Mouse (Mus musculus) MEL (cell line): Measurements from ENCODE around the gene Plekha8. TPM values are rescaled to one million over a fixed set of nuclear protein-coding genes. Genes with fewer than 3 reads are reported as not detected.

ENCODE experiments used
- DNase-seq: peaks from one replicate; pipeline ENCODE4 v3.0.0; 2011; ENCODE audit warnings: low read depth, low spot score
- H3K27ac ChIP-seq: 2 replicates; pipeline ENCODE4 v1.5.1; 2012; ENCODE audit warnings: low read depth, mild to moderate bottlenecking, control low read depth, low read length, moderate library complexity; ENCODE audit not compliant: control insufficient read depth
- H3K27me3 ChIP-seq, 2 experiments: fragments of 150-350 bp in 1 of 2; sonication (generic) in 1 of 2; 2 replicates each; pipeline ENCODE4 v1.6.1; 2012; ENCODE audit warnings: low read length in 2 of 2, mild to moderate bottlenecking in 2 of 2, improper control_type of control experiment in 1 of 2, moderate library complexity in 1 of 2; ENCODE audit not compliant: insufficient read depth in 2 of 2, control insufficient read depth in 1 of 2
- H3K36me3 ChIP-seq, 2 experiments: 2 replicates each; pipeline ENCODE4 v1.6.1; 2012 to 2014; ENCODE audit warnings: low read length in 2 of 2, improper control_type of control experiment in 1 of 2, inconsistent platforms in 1 of 2, mild to moderate bottlenecking in 1 of 2; ENCODE audit not compliant: insufficient read depth in 2 of 2, control insufficient read depth in 1 of 2
- H3K4me1 ChIP-seq, 2 experiments: fragments of 150-350 bp in 1 of 2; sonication (generic) in 1 of 2; 2 replicates each; pipeline ENCODE4 v1.6.1; 2012; ENCODE audit warnings: low read length in 2 of 2, improper control_type of control experiment in 1 of 2, mild to moderate bottlenecking in 1 of 2; ENCODE audit not compliant: insufficient read depth in 2 of 2, control insufficient read depth in 1 of 2
- H3K4me3 ChIP-seq, 2 experiments: fragments of 150-350 bp in 1 of 2; sonication (generic) in 1 of 2; 2 replicates each; pipeline ENCODE4 v1.5.1; 2012; ENCODE audit warnings: low read depth in 2 of 2, low read length in 2 of 2, mild to moderate bottlenecking in 2 of 2, moderate library complexity in 2 of 2, control low read depth in 1 of 2, improper control_type of control experiment in 1 of 2; ENCODE audit not compliant: control insufficient read depth in 1 of 2, insufficient read depth in 1 of 2
- H3K79me2 ChIP-seq: 2 replicates; pipeline ENCODE4 v1.6.1; 2012; ENCODE audit warnings: mild to moderate bottlenecking, low read length, moderate library complexity; ENCODE audit not compliant: control insufficient read depth, poor library complexity, insufficient read depth
- H3K9ac ChIP-seq: 2 replicates; pipeline ENCODE4 v1.6.1; 2012; ENCODE audit warnings: low read depth, mild to moderate bottlenecking, control low read depth, low read length, moderate library complexity; ENCODE audit not compliant: control insufficient read depth, poor library complexity, severe bottlenecking
- H3K9me3 ChIP-seq: fragments of 150-350 bp; sonication (generic); replicated peaks from 2 replicates; pipeline ENCODE4 v1.6.1; 2012; ENCODE audit warnings: mild to moderate bottlenecking, low read length, improper control_type of control experiment, moderate library complexity; ENCODE audit not compliant: insufficient read depth
- CHD1 ChIP-seq: IDR thresholded peaks from 2 replicates; pipeline ENCODE4 v1.6.1; 2012; ENCODE audit warnings: low read depth, mild to moderate bottlenecking, inconsistent platforms, low read length, improper control_type of control experiment
- CHD2 ChIP-seq: IDR thresholded peaks from 2 replicates; pipeline ENCODE4 v1.6.1; 2011; ENCODE audit warnings: low read length, improper control_type of control experiment
- CTCF ChIP-seq, 3 experiments: IDR thresholded peaks in 2 of 3; conservative IDR thresholded peaks in 1 of 3; 2 replicates each; pipeline ENCODE4 v1.5.1; 2011 to 2012; ENCODE audit warnings: low read length in 3 of 3, low read depth in 2 of 3, mild to moderate bottlenecking in 2 of 3, improper control_type of control experiment in 1 of 3, inconsistent platforms in 1 of 3, mixed read lengths in 1 of 3, moderate library complexity in 1 of 3; ENCODE audit not compliant: control insufficient read depth in 1 of 3, insufficient read depth in 1 of 3, poor library complexity in 1 of 3, severe bottlenecking in 1 of 3
- E2F4 ChIP-seq: IDR thresholded peaks from 2 replicates; pipeline ENCODE4 v1.6.1; 2011; ENCODE audit warnings: low read depth, low read length, improper control_type of control experiment, borderline replicate concordance
- EP300 ChIP-seq, 2 experiments: IDR thresholded peaks; 2 replicates each; pipeline ENCODE4 v1.6.1; 2011; ENCODE audit warnings: improper control_type of control experiment in 2 of 2, low read length in 2 of 2, low read depth in 1 of 2, mild to moderate bottlenecking in 1 of 2
- JUND ChIP-seq: IDR thresholded peaks from 2 replicates; pipeline ENCODE4 v1.6.1; 2011; ENCODE audit warnings: low read depth, mild to moderate bottlenecking, improper control_type of control experiment, low read length
- MAX ChIP-seq: IDR thresholded peaks from 2 replicates; pipeline ENCODE4 v1.6.1; 2011; ENCODE audit warnings: low read length, improper control_type of control experiment
- MXI1 ChIP-seq: IDR thresholded peaks from 2 replicates; pipeline ENCODE4 v1.6.1; 2011; ENCODE audit warnings: mild to moderate bottlenecking, low read depth, low read length, improper control_type of control experiment
- MYB ChIP-seq: IDR thresholded peaks from 2 replicates; pipeline ENCODE4 v1.6.1; 2011; ENCODE audit warnings: mild to moderate bottlenecking, low read depth, low read length, improper control_type of control experiment
- NELFE ChIP-seq: IDR thresholded peaks from 2 replicates; pipeline ENCODE4 v1.6.1; 2011; ENCODE audit warnings: low read depth, low read length, improper control_type of control experiment
- TAL1 ChIP-seq: IDR thresholded peaks from 2 replicates; pipeline ENCODE4 v1.6.1; 2012; ENCODE audit warnings: mild to moderate bottlenecking, inconsistent platforms, low read length, moderate library complexity, mixed read lengths
- TBP ChIP-seq: IDR thresholded peaks from 2 replicates; pipeline ENCODE4 v1.8.0; 2011; ENCODE audit warnings: low read depth, low read length, improper control_type of control experiment
- TCF12 ChIP-seq: IDR thresholded peaks from 2 replicates; pipeline ENCODE4 v1.6.1; 2014; ENCODE audit warnings: low read depth, mild to moderate bottlenecking, inconsistent platforms, low read length, improper control_type of control experiment, moderate library complexity
- UBTF ChIP-seq: IDR thresholded peaks from 2 replicates; pipeline ENCODE4 v1.6.1; 2012; ENCODE audit warnings: low read depth, mild to moderate bottlenecking, inconsistent platforms, low read length, improper control_type of control experiment, moderate library complexity, borderline replicate concordance; ENCODE audit not compliant: insufficient read depth
- ZKSCAN1 ChIP-seq: IDR thresholded peaks from 2 replicates; pipeline ENCODE4 v1.6.1; 2012; ENCODE audit warnings: low read depth, mild to moderate bottlenecking, inconsistent platforms, low read length, improper control_type of control experiment, moderate library complexity
- ZMIZ1 ChIP-seq: IDR thresholded peaks from 2 replicates; pipeline ENCODE4 v1.6.1; 2012; ENCODE audit warnings: low read depth, mild to moderate bottlenecking, inconsistent platforms, low read length, improper control_type of control experiment, moderate library complexity
- ZNF384 ChIP-seq: IDR thresholded peaks from 2 replicates; pipeline ENCODE4 v1.6.1; 2012; ENCODE audit warnings: low read depth, mild to moderate bottlenecking, inconsistent platforms, low read length, improper control_type of control experiment
- polyA plus RNA-seq, 2 experiments: library from polyadenylated mRNA; stranded (reverse) in 1 of 2; unstranded in 1 of 2; fragments of >175 nt in 1 of 2; fragments of >200 nt in 1 of 2; gene quantifications; 2 replicates each; pipeline versions ENCODE4 v1.2.1 to v1.2.4; 2012; ENCODE audit warnings: low replicate concordance in 2 of 2, low read depth in 1 of 2; ENCODE audit not compliant: insufficient read length in 2 of 2, insufficient read depth in 1 of 2, missing spikeins in 1 of 2
- total RNA-seq: library from RNA; depleted of rRNA; stranded (reverse); fragments of 300-350 nt; gene quantifications from 2 replicates; pipeline ENCODE4 v1.2.3, GENCODE M21; 2012

Plekha8 gene
- total and polyA plus RNA-seq, 3 experiments, result 11.6 to 16.8 TPM; not detected in 1

- Histone ChIP-seq H3K4me1 (no peaks in the 10 kb centered on the region), H3K9me3 (no peaks in the 10 kb centered on the region), H3K27me3 (no peaks in the 10 kb centered on the region), H3K4me3 (no peak overlapping the region), H3K36me3 (no peaks in the 10 kb centered on the region; a peak in 1 of 4 replicates), H3K27ac (no peak overlapping the region), H3K79me2 (no peaks in the 10 kb centered on the region), H3K9ac (no peak overlapping the region)
- 0 out of 2 replicates have a peak, but pooled peaks have one; percentile 13 for TF ChIP-seq TCF12
- no peak for TF ChIP-seq MAX
- no peak for TF ChIP-seq E2F4
- TF ChIP-seq EP300 (IDR thresholded peaks at IDR 0.05; ENCODE audit: low read depth in 1 of 2, low read length in 2 of 2), result peak in 1 of 2 experiments; percentile 19; a peak in 1 of 4 replicates
- peak; percentile 13 for DNase-seq
Measured at GRCm38 (mm10) chr6:54643181-54643580, 48.3 kb downstream of the Plekha8 start.

DNA sequence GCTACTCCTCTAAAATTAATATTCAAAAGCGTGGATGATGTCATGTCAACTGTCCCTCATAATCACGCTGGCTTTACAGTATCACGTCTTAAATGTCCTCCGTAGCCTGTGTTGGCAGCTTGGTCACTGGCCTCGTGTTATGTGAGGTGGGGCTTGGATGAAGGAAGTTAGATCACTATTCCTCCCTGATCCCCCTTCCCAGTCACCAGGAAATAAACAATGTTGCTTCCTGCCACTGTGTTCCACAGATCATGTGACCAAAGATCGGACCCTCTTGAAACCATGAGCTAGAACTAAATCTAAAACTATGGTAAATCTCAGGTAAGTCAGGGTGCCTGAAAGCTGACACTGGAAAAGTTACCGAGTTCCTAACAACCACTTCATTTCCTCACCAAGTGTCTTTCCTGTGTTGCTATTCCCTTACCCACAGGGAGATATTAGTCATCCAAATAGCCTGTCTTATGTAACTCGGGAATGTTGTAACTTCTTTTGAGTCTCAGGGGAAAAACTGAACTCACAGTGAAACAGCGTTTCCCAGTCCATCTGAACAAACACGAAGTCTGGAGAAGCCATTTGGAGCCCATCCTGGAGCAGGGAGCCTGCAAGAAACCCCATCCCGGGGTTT is 60.7 kb downstream of the Plekha8 start:
- Histone ChIP-seq H3K4me3 (no peak overlapping the region), H3K9me3 (no peaks in the 10 kb centered on the region), H3K9ac (no peak overlapping the region), H3K36me3 (no peaks in the 10 kb centered on the region), H3K79me2 (no peaks in the 10 kb centered on the region), H3K4me1 (no peaks in the 10 kb centered on the region), H3K27ac (no peak overlapping the region), H3K27me3 (no peaks in the 10 kb centered on the region)
- no peak for TF ChIP-seq CHD2
- TF ChIP-seq MAX, result no peak
- no peak for TF ChIP-seq UBTF
- no peak for TF ChIP-seq CTCF (IDR thresholded peaks at IDR 0.05 in 2 of 3, conservative IDR thresholded peaks at IDR 0.05 in 1 of 3; ENCODE audit: control insufficient read depth in 1 of 3, insufficient read depth in 1 of 3, low read depth in 2 of 3, low read length in 3 of 3, poor library complexity in 1 of 3, severe bottlenecking in 1 of 3)
- no peak for TF ChIP-seq MYB
- no peak for TF ChIP-seq ZKSCAN1
- no peak for TF ChIP-seq MXI1
- DNase-seq, result no peak

DNA sequence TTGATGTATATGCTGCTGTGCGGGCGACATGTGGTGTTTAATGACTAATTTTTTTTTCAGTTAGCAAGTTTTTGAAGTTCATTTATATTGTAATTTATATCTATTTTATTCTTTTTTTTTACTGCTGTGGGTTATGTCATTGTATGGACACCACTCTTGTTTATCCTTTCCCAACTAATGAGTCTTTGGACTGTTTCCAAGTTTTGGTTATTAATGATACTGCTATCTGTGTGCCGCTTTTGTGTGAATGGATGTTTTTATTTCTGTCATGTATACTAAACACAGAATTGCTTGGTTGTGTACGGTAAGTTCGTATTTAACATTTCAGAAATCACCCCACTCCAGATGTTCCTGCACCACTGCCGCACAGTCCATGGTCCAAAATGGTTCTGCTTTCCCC is 63.0 kb downstream of the Plekha8 start:
- no peaks in the 10 kb centered on the region for H3K36me3 ChIP-seq
- DNase-seq, result no peak
- no peak for TF ChIP-seq CHD2
- no peak for TF ChIP-seq TAL1
- no peak for TF ChIP-seq MYB
- TF ChIP-seq NELFE, result no peak
- TF ChIP-seq ZMIZ1, result no peak
- TF ChIP-seq ZNF384, result no peak
- no peak for TF ChIP-seq JUND
- no peak for TF ChIP-seq ZKSCAN1
- no peak for TF ChIP-seq CHD1
- TF ChIP-seq TBP, result no peak
- TF ChIP-seq E2F4, result no peak
- no peak overlapping the region for H3K9ac ChIP-seq
- no peaks in the 10 kb centered on the region for H3K27me3 ChIP-seq
- H3K79me2 ChIP-seq, result no peaks in the 10 kb centered on the region
- no peaks in the 10 kb centered on the region for H3K4me1 ChIP-seq
- H3K9me3 ChIP-seq, result no peaks in the 10 kb centered on the region
- H3K4me3 ChIP-seq, result no peak overlapping the region
- no peak overlapping the region for H3K27ac ChIP-seq
